Mouse (Mus musculus) thymus, postnatal 10 days (tissue): Measurements from ENCODE around the gene Gm47969.

ENCODE experiments used
- DNase-seq, 2 experiments: peaks; one replicate each; pipeline ENCODE4 v3.0.0; 2021; ENCODE audit warnings: low spot score in 2 of 2

The Gm47969 gene

GRCm38 (mm10) chr1:83076190-83076917 lies 31.6 kb downstream of the Gm47969 start:
- DNase-seq = peak in 1 of 2 experiments; percentile 16

GRCm38 (mm10) chr1:83077016-83077415 lies 32.3 kb downstream of the Gm47969 start:
- DNase-seq = no peak

- DNase-seq = no peak
Measured at GRCm38 (mm10) chr1:83084790-83085189, 40.1 kb downstream of the Gm47969 start.

- DNase-seq = no peak
Measured at GRCm38 (mm10) chr1:83091268-83091667, 46.5 kb downstream of the Gm47969 start.
